Mouse (Mus musculus): ENCODE measurements around the gene Mmp8. TPM values are rescaled to one million over a fixed set of nuclear protein-coding genes. Genes with fewer than 3 reads are reported as not detected.

Mmp8 gene
- polyA plus RNA-seq, 1 experiment from 2014 or later: 0.79 TPM

GRCm38 (mm10) chr9:7572663-7573308 is 14.5 kb downstream of the Mmp8 start:
- no peak overlapping the region for H3K9ac ChIP-seq (ENCODE audit: low read depth, low read length)
- no peak overlapping the region for H3K27ac ChIP-seq (replicated peaks; ENCODE audit: low read depth, low read length)
- no peak overlapping the region for H3K4me2 ChIP-seq (ENCODE audit: low read depth, low read length)
- H3K27me3 ChIP-seq (replicated peaks; ENCODE audit: control insufficient read depth, insufficient read depth, low read length): no peaks in the 10 kb centered on the region
- H3K4me3 ChIP-seq (ENCODE audit: low read depth, low read length): no peak overlapping the region
- DNase-seq (ENCODE audit: low spot score) (peak; percentile 15), ATAC-seq (ENCODE audit: low read depth) (no peak)
- 64% methylated on average over 2 of the region's 2 CpGs for WGBS
- no peaks in the 10 kb centered on the region for H3K4me1 ChIP-seq (ENCODE audit: control insufficient read depth, insufficient read depth, low read length)
- no peaks in the 10 kb centered on the region for H3K9me3 ChIP-seq (ENCODE audit: control insufficient read depth, low read length)
- H3K36me3 ChIP-seq (ENCODE audit: control insufficient read depth, insufficient read depth, low read length): no peaks in the 10 kb centered on the region

GRCm38 (mm10) chr9:7575526-7575925 is 17.3 kb downstream of the Mmp8 start:
- DNase-seq (ENCODE audit: low spot score) (no peak), ATAC-seq (ENCODE audit: low read depth) (no peak)
- H3K9me3 ChIP-seq (ENCODE audit: control insufficient read depth, low read length): no peaks in the 10 kb centered on the region
- H3K4me2 ChIP-seq (ENCODE audit: low read depth, low read length): no peak overlapping the region
- H3K9ac ChIP-seq (ENCODE audit: low read depth, low read length): no peak overlapping the region
- H3K27me3 ChIP-seq (replicated peaks; ENCODE audit: control insufficient read depth, insufficient read depth, low read length): no peaks in the 10 kb centered on the region
- WGBS: 59% methylated on average over 3 of the region's 3 CpGs
- H3K27ac ChIP-seq (replicated peaks; ENCODE audit: low read depth, low read length): no peak overlapping the region
- no peak overlapping the region for H3K4me3 ChIP-seq (ENCODE audit: low read depth, low read length)
- no peaks in the 10 kb centered on the region for H3K4me1 ChIP-seq (ENCODE audit: control insufficient read depth, insufficient read depth, low read length)
- H3K36me3 ChIP-seq (ENCODE audit: control insufficient read depth, insufficient read depth, low read length): no peaks in the 10 kb centered on the region

- Histone ChIP-seq H3K4me3 (ENCODE audit: low read depth, low read length) (no peak overlapping the region), H3K4me1 (ENCODE audit: control insufficient read depth, insufficient read depth, low read length) (no peaks in the 10 kb centered on the region), H3K27me3 (replicated peaks; ENCODE audit: control insufficient read depth, insufficient read depth, low read length) (no peaks in the 10 kb centered on the region), H3K9ac (ENCODE audit: low read depth, low read length) (no peak overlapping the region), H3K9me3 (ENCODE audit: control insufficient read depth, low read length) (no peaks in the 10 kb centered on the region), H3K4me2 (ENCODE audit: low read depth, low read length) (no peak overlapping the region), H3K27ac (replicated peaks; ENCODE audit: low read depth, low read length) (no peak overlapping the region), H3K36me3 (ENCODE audit: control insufficient read depth, insufficient read depth, low read length) (no peaks in the 10 kb centered on the region)
- DNase-seq (ENCODE audit: low spot score): no peak
- WGBS: 84% methylated on average over 2 of the region's 2 CpGs
- ATAC-seq (ENCODE audit: low read depth): no peak
These were observed 19.1 kb downstream of the Mmp8 start for GRCm38 (mm10) chr9:7577371-7577770.

- ATAC-seq (ENCODE audit: low read depth): no peak
These were observed 31.8 kb downstream of the Mmp8 start for GRCm38 (mm10) chr9:7590063-7590462.

GRCm38 (mm10) chr9:7593272-7593812 is 35.1 kb downstream of the Mmp8 start:
- WGBS: 84% methylated on average over 3 of the region's 3 CpGs
- H3K36me3 ChIP-seq (ENCODE audit: control insufficient read depth, insufficient read depth, low read length): no peaks in the 10 kb centered on the region
- DNase-seq (ENCODE audit: low spot score) (no peak), ATAC-seq (ENCODE audit: low read depth) (no peak)
- no peak overlapping the region for H3K27ac ChIP-seq (replicated peaks; ENCODE audit: low read depth, low read length)
- H3K9me3 ChIP-seq (ENCODE audit: control insufficient read depth, low read length): no peaks in the 10 kb centered on the region
- H3K4me2 ChIP-seq (ENCODE audit: low read depth, low read length): no peak overlapping the region
- H3K4me3 ChIP-seq (ENCODE audit: low read depth, low read length): no peak overlapping the region
- no peak overlapping the region for H3K9ac ChIP-seq (ENCODE audit: low read depth, low read length)
- no peaks in the 10 kb centered on the region for H3K4me1 ChIP-seq (ENCODE audit: control insufficient read depth, insufficient read depth, low read length)
- no peaks in the 10 kb centered on the region for H3K27me3 ChIP-seq (replicated peaks; ENCODE audit: control insufficient read depth, insufficient read depth, low read length)

More at GRCm38 (mm10) chr9:7590063-7590462, 31.8 kb downstream of the Mmp8 start:
- Histone ChIP-seq H3K9ac (ENCODE audit: low read depth, low read length) (no peak overlapping the region), H3K27ac (replicated peaks; ENCODE audit: low read depth, low read length) (no peak overlapping the region), H3K27me3 (replicated peaks; ENCODE audit: control insufficient read depth, insufficient read depth, low read length) (no peaks in the 10 kb centered on the region), H3K36me3 (ENCODE audit: control insufficient read depth, insufficient read depth, low read length) (no peaks in the 10 kb centered on the region), H3K4me2 (ENCODE audit: low read depth, low read length) (no peak overlapping the region), H3K4me1 (ENCODE audit: control insufficient read depth, insufficient read depth, low read length) (no peaks in the 10 kb centered on the region), H3K4me3 (ENCODE audit: low read depth, low read length) (no peak overlapping the region), H3K9me3 (ENCODE audit: control insufficient read depth, low read length) (no peaks in the 10 kb centered on the region)
- DNase-seq (ENCODE audit: low spot score): no peak
- 73% methylated on average over 8 of the region's 8 CpGs for WGBS

- Histone ChIP-seq H3K27ac (replicated peaks; ENCODE audit: low read depth, low read length) (no peak overlapping the region), H3K4me2 (ENCODE audit: low read depth, low read length) (peak overlapping the region; percentile 54), H3K4me3 (ENCODE audit: low read depth, low read length) (peak overlapping the region; percentile 33), H3K4me1 (ENCODE audit: control insufficient read depth, insufficient read depth, low read length) (no peaks in the 10 kb centered on the region), H3K36me3 (ENCODE audit: control insufficient read depth, insufficient read depth, low read length) (no peaks in the 10 kb centered on the region), H3K9me3 (ENCODE audit: control insufficient read depth, low read length) (no peaks in the 10 kb centered on the region), H3K27me3 (replicated peaks; ENCODE audit: control insufficient read depth, insufficient read depth, low read length) (no peaks in the 10 kb centered on the region), H3K9ac (ENCODE audit: low read depth, low read length) (peak overlapping the region; percentile 55)
- peak; percentile 97 for ATAC-seq (ENCODE audit: low read depth)
- DNase-seq (ENCODE audit: low spot score): peak; percentile 95
- 12% methylated on average over 6 of the region's 6 CpGs for WGBS
These were observed 36.7 kb downstream of the Mmp8 start for GRCm38 (mm10) chr9:7594816-7595540.

GRCm38 (mm10) chr9:7602982-7603742 is 44.9 kb downstream of the Mmp8 start:
- 2% methylated on average over 3 of the region's 3 CpGs for WGBS
- peak; percentile 68; the same call in 1 of the 2 replicates for ATAC-seq (ENCODE audit: low read depth)

GRCm38 (mm10) chr9:7604005-7604404 is 45.7 kb downstream of the Mmp8 start:
- DNase-seq (ENCODE audit: low spot score): peak; percentile 56
- WGBS: 49% methylated on average over 6 of the region's 6 CpGs
- no peak overlapping the region for H3K27ac ChIP-seq (replicated peaks; ENCODE audit: low read depth, low read length)
- no peaks in the 10 kb centered on the region for H3K27me3 ChIP-seq (replicated peaks; ENCODE audit: control insufficient read depth, insufficient read depth, low read length)
- no peak overlapping the region for H3K4me3 ChIP-seq (ENCODE audit: low read depth, low read length)
- no peak overlapping the region for H3K9ac ChIP-seq (ENCODE audit: low read depth, low read length)
- no peaks in the 10 kb centered on the region for H3K36me3 ChIP-seq (ENCODE audit: control insufficient read depth, insufficient read depth, low read length)
- H3K4me1 ChIP-seq (ENCODE audit: control insufficient read depth, insufficient read depth, low read length): no peaks in the 10 kb centered on the region
- H3K4me2 ChIP-seq (ENCODE audit: low read depth, low read length): no peak overlapping the region
- ATAC-seq (ENCODE audit: low read depth): peak; percentile 78; the same call in 1 of the 2 replicates
- H3K9me3 ChIP-seq (ENCODE audit: control insufficient read depth, low read length): no peaks in the 10 kb centered on the region

More at GRCm38 (mm10) chr9:7602982-7603742, 44.9 kb downstream of the Mmp8 start:
- Histone ChIP-seq H3K9me3 (ENCODE audit: control insufficient read depth, low read length) (no peaks in the 10 kb centered on the region), H3K4me2 (ENCODE audit: low read depth, low read length) (no peak overlapping the region), H3K27ac (replicated peaks; ENCODE audit: low read depth, low read length) (no peak overlapping the region; the same call in 1 of the 2 replicates), H3K9ac (ENCODE audit: low read depth, low read length) (no peak overlapping the region), H3K27me3 (replicated peaks; ENCODE audit: control insufficient read depth, insufficient read depth, low read length) (no peaks in the 10 kb centered on the region), H3K36me3 (ENCODE audit: control insufficient read depth, insufficient read depth, low read length) (no peaks in the 10 kb centered on the region), H3K4me1 (ENCODE audit: control insufficient read depth, insufficient read depth, low read length) (no peaks in the 10 kb centered on the region), H3K4me3 (ENCODE audit: low read depth, low read length) (no peak overlapping the region)
- peak; percentile 74 for DNase-seq (ENCODE audit: low spot score)
